Mouse (Mus musculus): ENCODE measurements around the gene Olfr187. TPM values are rescaled to one million over a fixed set of nuclear protein-coding genes. Genes with fewer than 3 reads are reported as not detected.

Gene Olfr187
- polyA plus RNA-seq (2015; fragmentation: Illumina TruSeq; extraction: RNeasy Lipid Tissue Mini Kit (QIAGEN cat#74804); ENCODE audit: low read depth, low replicate concordance): not detected

DNA sequence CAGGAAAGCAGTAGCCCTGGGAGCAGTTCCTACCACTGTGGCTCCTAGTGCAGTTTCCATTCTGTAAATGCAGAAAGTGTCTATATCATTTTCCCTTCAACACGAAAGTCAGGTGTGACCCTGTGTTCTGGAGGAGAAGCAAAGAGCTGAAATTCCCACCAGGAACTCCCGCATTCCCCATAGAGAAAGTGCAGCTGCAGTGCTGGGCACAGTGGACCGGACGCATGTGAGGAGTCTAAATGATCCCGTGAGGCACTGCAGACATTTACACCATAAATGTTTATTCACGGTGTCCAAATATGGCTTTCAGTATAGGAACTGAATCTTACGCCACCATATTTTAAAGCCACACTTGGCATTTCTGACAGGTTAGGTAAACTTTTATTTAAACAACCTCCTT lies at the start of gene Olfr187:
Olfr187 (minus strand) TSS at position 58 of the 400 bp plus-strand sequence.

DNA sequence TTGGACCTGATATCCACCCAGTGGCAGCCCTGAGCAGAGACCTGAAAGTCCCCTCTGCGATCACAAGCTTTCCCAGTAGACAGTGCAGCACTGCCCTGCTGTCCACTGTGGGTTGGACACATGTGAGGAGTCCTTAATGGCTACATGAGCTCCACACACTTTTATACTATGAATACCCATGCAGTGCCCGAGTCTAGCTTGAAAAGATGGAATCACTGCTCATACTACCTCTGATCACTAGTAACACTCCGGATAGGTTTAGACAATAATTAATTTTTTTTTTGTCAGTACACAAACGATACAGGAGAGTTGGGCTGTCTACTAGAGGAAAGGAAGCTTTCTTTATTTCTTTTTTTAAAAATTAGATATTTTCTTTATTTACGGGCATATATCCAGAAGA lies 38.3 kb upstream of the Olfr187 start, which contains the start of gene Olfr190:
Olfr190 (minus strand) TSS at position 101 of the 400 bp plus-strand sequence.

GRCm38 (mm10) chr16:59030191-59030590 lies 9.4 kb downstream of the Olfr187 start, which contains the start of gene Olfr186:
Gene Olfr186 (minus strand): TSS chr16:59030291.

DNA sequence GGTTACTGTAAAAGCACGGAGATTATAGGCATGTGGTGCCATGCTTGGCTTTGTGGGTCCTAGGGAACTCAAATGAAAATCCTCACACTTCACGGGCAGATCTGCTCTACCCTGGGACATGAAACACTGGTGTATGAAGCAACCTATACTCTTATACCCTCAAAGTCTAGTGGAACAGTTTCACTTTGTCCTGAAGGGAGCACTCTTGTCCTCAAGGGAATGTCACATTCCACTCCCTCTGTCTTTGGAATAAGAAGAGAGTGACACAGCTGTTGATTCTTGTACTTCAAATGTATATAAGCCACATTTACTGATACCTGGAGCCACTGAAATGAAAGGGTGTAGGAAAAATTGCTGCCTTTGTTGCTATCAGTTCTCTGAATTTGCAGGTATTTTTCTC lies 44.5 kb downstream of the Olfr187 start, which contains the start of gene Olfr183:
Olfr183 (plus strand) TSS at position 301 of the 400 bp plus-strand sequence.

Other genes with a start within 250 kb of the Olfr187 start
- not detected for gene Olfr173, start 239.5 kb downstream of the Olfr187 start, polyA plus RNA-seq (2015; fragmentation: Illumina TruSeq; extraction: RNeasy Lipid Tissue Mini Kit (QIAGEN cat#74804); ENCODE audit: low read depth, low replicate concordance)
- gene Olfr175-ps1, start 213.0 kb downstream of the Olfr187 start, polyA plus RNA-seq (2015; fragmentation: Illumina TruSeq; extraction: RNeasy Lipid Tissue Mini Kit (QIAGEN cat#74804); ENCODE audit: low read depth, low replicate concordance): not detected
- gene Olfr177, start 165.0 kb downstream of the Olfr187 start, polyA plus RNA-seq (2015; fragmentation: Illumina TruSeq; extraction: RNeasy Lipid Tissue Mini Kit (QIAGEN cat#74804); ENCODE audit: low read depth, low replicate concordance): not detected
- gene Olfr178, start 147.7 kb downstream of the Olfr187 start, polyA plus RNA-seq (2015; fragmentation: Illumina TruSeq; extraction: RNeasy Lipid Tissue Mini Kit (QIAGEN cat#74804); ENCODE audit: low read depth, low replicate concordance): not detected
- not detected for gene Olfr181, start 111.0 kb downstream of the Olfr187 start, polyA plus RNA-seq (2015; fragmentation: Illumina TruSeq; extraction: RNeasy Lipid Tissue Mini Kit (QIAGEN cat#74804); ENCODE audit: low read depth, low replicate concordance)
- not detected for gene Olfr180, start 110.4 kb downstream of the Olfr187 start, polyA plus RNA-seq (2015; fragmentation: Illumina TruSeq; extraction: RNeasy Lipid Tissue Mini Kit (QIAGEN cat#74804); ENCODE audit: low read depth, low replicate concordance)
- not detected for gene Olfr183, start 44.4 kb downstream of the Olfr187 start, polyA plus RNA-seq (2015; fragmentation: Illumina TruSeq; extraction: RNeasy Lipid Tissue Mini Kit (QIAGEN cat#74804); ENCODE audit: low read depth, low replicate concordance)
- gene Olfr186, start 9.5 kb downstream of the Olfr187 start, polyA plus RNA-seq (2015; fragmentation: Illumina TruSeq; extraction: RNeasy Lipid Tissue Mini Kit (QIAGEN cat#74804); ENCODE audit: low read depth, low replicate concordance): not detected
- not detected for gene Olfr190, start 38.2 kb upstream of the Olfr187 start, polyA plus RNA-seq (2015; fragmentation: Illumina TruSeq; extraction: RNeasy Lipid Tissue Mini Kit (QIAGEN cat#74804); ENCODE audit: low read depth, low replicate concordance)
- gene Olfr191, start 50.1 kb upstream of the Olfr187 start, polyA plus RNA-seq (2015; fragmentation: Illumina TruSeq; extraction: RNeasy Lipid Tissue Mini Kit (QIAGEN cat#74804); ENCODE audit: low read depth, low replicate concordance): not detected
- not detected for gene Olfr193, start 72.1 kb upstream of the Olfr187 start, polyA plus RNA-seq (2015; fragmentation: Illumina TruSeq; extraction: RNeasy Lipid Tissue Mini Kit (QIAGEN cat#74804); ENCODE audit: low read depth, low replicate concordance)
- gene Olfr194, start 81.3 kb upstream of the Olfr187 start, polyA plus RNA-seq (2015; fragmentation: Illumina TruSeq; extraction: RNeasy Lipid Tissue Mini Kit (QIAGEN cat#74804); ENCODE audit: low read depth, low replicate concordance): not detected
- not detected for gene Olfr195, start 107.3 kb upstream of the Olfr187 start, polyA plus RNA-seq (2015; fragmentation: Illumina TruSeq; extraction: RNeasy Lipid Tissue Mini Kit (QIAGEN cat#74804); ENCODE audit: low read depth, low replicate concordance)
- gene Olfr196, start 130.7 kb upstream of the Olfr187 start, polyA plus RNA-seq (2015; fragmentation: Illumina TruSeq; extraction: RNeasy Lipid Tissue Mini Kit (QIAGEN cat#74804); ENCODE audit: low read depth, low replicate concordance): not detected
- not detected for gene Olfr198, start 163.8 kb upstream of the Olfr187 start, polyA plus RNA-seq (2015; fragmentation: Illumina TruSeq; extraction: RNeasy Lipid Tissue Mini Kit (QIAGEN cat#74804); ENCODE audit: low read depth, low replicate concordance)
- gene Olfr199, start 180.0 kb upstream of the Olfr187 start, polyA plus RNA-seq (2015; fragmentation: Illumina TruSeq; extraction: RNeasy Lipid Tissue Mini Kit (QIAGEN cat#74804); ENCODE audit: low read depth, low replicate concordance): not detected
- gene Olfr201, start 232.9 kb upstream of the Olfr187 start, polyA plus RNA-seq (2015; fragmentation: Illumina TruSeq; extraction: RNeasy Lipid Tissue Mini Kit (QIAGEN cat#74804); ENCODE audit: low read depth, low replicate concordance): not detected
- not detected for gene Olfr202, start 247.0 kb upstream of the Olfr187 start, polyA plus RNA-seq (2015; fragmentation: Illumina TruSeq; extraction: RNeasy Lipid Tissue Mini Kit (QIAGEN cat#74804); ENCODE audit: low read depth, low replicate concordance)